Mouse (Mus musculus) cerebellum, adult 2 months (tissue): Measurements from ENCODE around the gene Nox1. TPM values are rescaled to one million over a fixed set of nuclear protein-coding genes. Genes with fewer than 3 reads are reported as not detected.

ENCODE experiments used
- DNase-seq, 2 experiments: peaks; one replicate each; pipeline ENCODE4 v3.0.0; 2021
- H3K27ac ChIP-seq: fragments of 200-500 bp; 2 replicates; pipeline ENCODE4 v1.5.1; 2012; ENCODE audit warnings: low read length, control low read depth, inconsistent platforms; ENCODE audit not compliant: insufficient read depth
- H3K27me3 ChIP-seq: fragments of 200-500 bp; 2 replicates; pipeline ENCODE4 v1.6.1; 2012; ENCODE audit warnings: inconsistent platforms, mild to moderate bottlenecking, low read length, moderate library complexity; ENCODE audit not compliant: control insufficient read depth, insufficient read depth
- H3K4me1 ChIP-seq: fragments of 200-500 bp; 2 replicates; pipeline ENCODE4 v1.6.1; 2011; ENCODE audit warnings: low read length; ENCODE audit not compliant: control insufficient read depth, insufficient read depth
- H3K4me3 ChIP-seq: fragments of 200-500 bp; replicated peaks from 2 replicates; pipeline ENCODE3; 2011; ENCODE audit warnings: mild to moderate bottlenecking, low read depth, low read length, control low read depth; ENCODE audit not compliant: insufficient read depth
- CTCF ChIP-seq: fragments of 200-500 bp; IDR thresholded peaks from 2 replicates; pipeline ENCODE4 v1.5.1; 2011; ENCODE audit warnings: low read depth, mild to moderate bottlenecking, control low read depth, low read length, moderate library complexity, borderline replicate concordance; ENCODE audit not compliant: insufficient read depth
- POLR2A ChIP-seq: fragments of 200-500 bp; IDR thresholded peaks from 2 replicates; pipeline ENCODE4 v1.6.1; 2011; ENCODE audit warnings: low read length, control low read depth, borderline replicate concordance; ENCODE audit not compliant: insufficient read depth
- WGBS: fragments of 180-500 bp; shearing (Covaris S2); methylation state at CpG from one replicate; pipeline ENCODE4 v1.1.7; 2018; 5-methylcytosine and 5-hydroxymethylcytosine counted together
- polyA plus RNA-seq: library from polyadenylated mRNA; depleted of rRNA; stranded (reverse); fragments of >200 nt; gene quantifications from 2 replicates; pipeline ENCODE4 v1.2.3, GENCODE M21; 2012

Nox1 gene
- polyA plus RNA-seq, 1 experiment, result 0.10 TPM

DNA sequence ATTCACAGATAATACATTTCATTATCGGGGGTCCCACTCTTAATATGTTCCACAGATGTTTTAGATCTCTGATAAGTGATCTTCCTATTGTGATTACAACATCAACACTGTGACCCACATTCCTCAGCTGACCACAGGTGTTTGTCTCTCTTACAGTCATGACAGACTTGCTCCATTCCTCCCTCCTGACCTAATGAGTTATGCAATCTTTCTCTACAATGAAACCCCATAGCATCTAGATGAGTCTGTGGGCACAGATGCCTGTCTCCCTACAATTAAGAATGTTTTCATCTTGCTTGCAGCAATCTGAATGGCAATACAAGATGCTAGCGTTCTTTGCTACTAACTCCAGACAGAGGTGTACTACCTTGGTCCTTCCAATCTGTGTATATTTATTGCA lies 61.3 kb downstream of the Nox1 start:
- Histone ChIP-seq H3K27ac (no peak overlapping the region), H3K4me3 (no peak overlapping the region), H3K27me3 (no peaks in the 10 kb centered on the region), H3K4me1 (no peaks in the 10 kb centered on the region)
- TF ChIP-seq CTCF (no peak), POLR2A (no peak)
- 97% methylated on average over 2 of the region's 2 CpGs for WGBS
- DNase-seq, result no peak

DNA sequence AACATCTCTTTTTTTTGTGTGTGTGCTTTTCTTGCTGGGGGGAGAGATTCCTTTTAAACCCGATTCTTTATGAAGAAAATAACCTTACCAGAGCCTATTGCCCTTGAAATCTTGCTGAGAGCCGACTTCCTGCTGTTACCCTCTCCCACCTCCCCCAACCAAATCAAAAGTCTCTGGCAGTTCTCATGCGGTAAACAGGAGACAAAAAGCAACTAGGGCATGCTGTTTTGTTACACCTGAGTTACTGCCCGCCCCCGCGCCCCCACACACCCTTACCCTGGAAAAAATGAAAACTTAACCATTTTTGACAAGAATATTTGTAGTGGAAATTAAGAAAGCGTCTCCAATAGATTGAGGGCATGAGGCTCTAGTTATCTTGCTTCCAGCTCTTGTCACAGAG lies 63.6 kb downstream of the Nox1 start:
- no peak for DNase-seq
- no peak overlapping the region for H3K4me3 ChIP-seq
- no peaks in the 10 kb centered on the region for H3K27me3 ChIP-seq
- TF ChIP-seq CTCF, result no peak
- no peaks in the 10 kb centered on the region for H3K4me1 ChIP-seq
- H3K27ac ChIP-seq, result no peak overlapping the region
- WGBS, result 37% methylated on average over 7 of the region's 7 CpGs

DNA sequence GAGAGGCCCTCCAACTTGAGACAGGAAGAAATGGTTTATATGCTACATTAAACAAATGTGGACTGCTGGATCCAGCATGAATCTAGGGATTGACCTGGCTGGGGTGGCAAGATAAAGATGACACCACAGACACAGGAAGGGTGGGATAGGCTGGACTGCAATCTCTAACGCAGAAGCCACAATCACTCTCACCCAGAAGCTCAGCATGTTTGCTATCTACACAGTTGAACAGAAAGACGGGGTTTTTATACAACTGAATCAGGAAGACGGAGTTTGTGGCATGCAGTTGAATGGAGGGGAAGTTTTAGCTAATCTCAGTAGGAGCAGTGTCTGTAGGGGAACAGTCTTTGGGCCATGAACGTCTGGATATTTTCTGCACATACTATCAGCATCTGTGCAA lies 79.8 kb downstream of the Nox1 start:
- H3K4me1 ChIP-seq, result no peaks in the 10 kb centered on the region
- H3K4me3 ChIP-seq, result no peak overlapping the region
- 81% methylated on average over 4 of the region's 4 CpGs for WGBS
- DNase-seq, result no peak
- no peaks in the 10 kb centered on the region for H3K27me3 ChIP-seq
- H3K27ac ChIP-seq, result no peak overlapping the region
- no peak for TF ChIP-seq CTCF

GRCm38 (mm10) chrX:134141551-134141950 lies 80.2 kb downstream of the Nox1 start:
- no peak for TF ChIP-seq CTCF
- Histone ChIP-seq H3K27me3 (no peaks in the 10 kb centered on the region), H3K4me3 (no peak overlapping the region), H3K27ac (no peak overlapping the region), H3K4me1 (no peaks in the 10 kb centered on the region)
- no peak for DNase-seq
- WGBS, result 79% methylated on average over 1 of the region's 1 CpGs

DNA sequence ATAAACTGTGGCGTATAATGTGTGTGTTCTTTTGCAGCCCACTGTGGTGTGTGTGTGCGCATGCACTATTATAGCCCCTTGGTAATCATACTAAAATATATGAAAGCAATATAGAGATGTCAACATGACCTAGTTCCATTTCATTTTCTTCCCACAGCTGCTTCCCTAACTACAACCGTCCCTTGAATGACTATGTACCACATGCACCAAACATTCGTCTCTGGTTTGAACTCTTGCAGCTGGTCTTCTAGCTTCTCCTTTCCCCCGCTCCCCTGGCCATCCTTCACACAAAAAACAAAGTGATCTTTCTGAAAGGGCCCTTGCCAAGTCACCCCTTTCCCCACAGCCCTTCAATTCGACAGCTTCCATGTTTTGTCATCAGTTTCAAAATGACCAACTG lies 81.7 kb downstream of the Nox1 start:
- no peaks in the 10 kb centered on the region for H3K27me3 ChIP-seq
- H3K4me1 ChIP-seq, result no peaks in the 10 kb centered on the region
- DNase-seq, result no peak
- no peak overlapping the region for H3K4me3 ChIP-seq
- TF ChIP-seq CTCF (no peak), POLR2A (no peak)
- WGBS, result 77% methylated on average over 6 of the region's 6 CpGs
- H3K27ac ChIP-seq, result no peak overlapping the region

GRCm38 (mm10) chrX:134133821-134134220 lies 87.9 kb downstream of the Nox1 start:
- no peak for TF ChIP-seq POLR2A
- TF ChIP-seq CTCF, result no peak
- WGBS, result 49% methylated on average over 3 of the region's 3 CpGs
- no peaks in the 10 kb centered on the region for H3K27me3 ChIP-seq
- DNase-seq, result no peak
- no peaks in the 10 kb centered on the region for H3K4me1 ChIP-seq
- H3K27ac ChIP-seq, result no peak overlapping the region
- H3K4me3 ChIP-seq, result no peak overlapping the region

DNA sequence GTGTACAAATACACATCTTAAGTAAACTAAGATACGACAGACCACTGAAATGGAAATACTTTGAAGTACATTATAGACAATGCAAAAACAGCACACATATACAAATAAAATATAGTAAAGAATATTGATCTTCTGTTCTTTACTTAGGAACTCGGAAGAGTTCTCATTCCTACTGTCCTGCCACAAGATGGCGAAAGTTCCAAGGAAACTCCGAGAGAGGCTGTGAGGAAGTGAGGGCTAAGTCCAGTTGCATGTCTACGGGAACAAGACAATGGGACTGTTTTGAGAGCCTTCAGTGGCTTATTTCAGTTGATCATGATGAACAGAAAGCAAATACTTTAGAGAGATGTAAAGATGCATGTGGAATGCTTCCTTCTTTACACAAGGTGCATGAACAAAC lies 89.5 kb downstream of the Nox1 start:
- Histone ChIP-seq H3K27me3 (no peaks in the 10 kb centered on the region), H3K4me1 (no peaks in the 10 kb centered on the region), H3K4me3 (no peak overlapping the region), H3K27ac (no peak overlapping the region)
- WGBS, result 16% methylated on average over 5 of the region's 5 CpGs
- TF ChIP-seq CTCF, result peak; percentile 27; the same call in 1 of the 2 replicates
- no peak for TF ChIP-seq POLR2A
- peak in 1 of 2 experiments; percentile 1 for DNase-seq

- 80% methylated on average over 3 of the region's 3 CpGs for WGBS
- no peak overlapping the region for H3K4me3 ChIP-seq
- no peak for DNase-seq
- H3K27me3 ChIP-seq, result no peaks in the 10 kb centered on the region
- TF ChIP-seq POLR2A, result no peak
- no peak for TF ChIP-seq CTCF
- H3K27ac ChIP-seq, result no peak overlapping the region
- H3K4me1 ChIP-seq, result no peaks in the 10 kb centered on the region
Observed at GRCm38 (mm10) chrX:134128549-134128948, 93.2 kb downstream of the Nox1 start.

DNA sequence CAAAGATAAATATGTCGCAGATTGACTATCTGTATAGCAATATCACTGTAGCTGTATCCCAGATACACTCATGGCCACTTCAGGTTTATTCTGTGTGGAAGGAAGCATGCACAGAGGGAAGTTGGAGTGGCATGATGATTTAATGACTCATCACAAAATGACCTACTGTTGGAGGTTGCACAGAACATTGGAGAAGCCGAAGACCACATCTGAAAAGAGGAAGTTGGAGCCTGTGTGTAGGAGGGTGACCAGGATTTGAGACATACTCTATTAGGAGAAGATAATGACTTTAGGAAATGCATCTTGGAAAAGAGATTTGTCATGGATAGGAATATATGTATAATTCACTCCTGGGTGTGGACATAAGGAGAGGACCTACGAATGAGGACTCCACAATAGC lies 105.3 kb downstream of the Nox1 start:
- 74% methylated on average over 3 of the region's 3 CpGs for WGBS
- Histone ChIP-seq H3K27ac (no peak overlapping the region), H3K27me3 (no peaks in the 10 kb centered on the region), H3K4me1 (no peaks in the 10 kb centered on the region), H3K4me3 (no peak overlapping the region)
- TF ChIP-seq POLR2A (no peak), CTCF (no peak)
- no peak for DNase-seq
